Mouse (Mus musculus): ENCODE data around the gene Zfp13.
"Not testable (repeated sequence)": the region's sequence is repeated elsewhere in the genome, so short reads cannot be mapped to it uniquely, and the experiment has no call there.

The Zfp13 gene

DNA sequence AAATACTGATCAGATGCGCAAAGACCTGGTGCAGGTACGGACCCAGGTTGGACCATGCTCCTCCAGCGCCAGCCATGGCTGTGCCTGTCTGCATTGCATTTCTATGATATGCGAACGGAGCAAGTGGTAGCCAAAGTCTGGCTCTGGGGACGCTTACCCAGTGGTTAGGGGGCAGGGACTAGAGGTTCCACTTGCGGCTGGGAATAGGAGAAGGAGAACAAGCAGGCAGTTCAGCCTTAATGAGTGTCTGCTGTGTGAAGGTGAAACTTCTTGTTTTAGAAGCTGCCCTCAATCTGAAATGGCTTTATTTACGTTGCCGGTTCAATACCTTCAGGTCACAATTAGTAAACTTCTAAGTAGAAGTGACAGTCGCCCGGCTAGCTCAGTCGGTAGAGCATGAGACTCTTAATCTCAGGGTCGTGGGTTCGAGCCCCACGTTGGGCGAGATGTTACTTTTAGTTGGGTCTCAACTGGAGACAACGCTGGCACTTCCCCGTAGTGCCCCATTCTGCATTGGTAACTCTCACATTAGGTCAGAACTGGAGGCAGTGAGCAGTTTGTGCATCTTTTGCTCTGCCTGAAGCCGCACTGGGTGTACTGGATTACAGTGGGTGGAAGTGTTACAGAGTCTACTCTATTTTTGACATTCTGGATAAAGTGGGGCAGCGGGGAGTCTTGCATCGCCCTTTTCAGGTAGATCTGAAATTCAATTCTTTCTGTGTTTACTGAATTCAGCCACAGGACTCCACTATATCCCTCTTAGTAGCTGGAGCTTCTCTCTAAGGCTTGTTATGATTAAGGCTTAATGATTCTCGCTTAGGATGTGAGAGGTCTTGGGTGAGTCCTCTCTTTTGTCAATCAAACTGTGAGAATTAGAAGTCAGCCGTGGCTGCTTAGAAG, 65.4 kb downstream of the Zfp13 start:
- DNase-seq (ENCODE audit: low spot score) = not testable (repeated sequence)

DNA sequence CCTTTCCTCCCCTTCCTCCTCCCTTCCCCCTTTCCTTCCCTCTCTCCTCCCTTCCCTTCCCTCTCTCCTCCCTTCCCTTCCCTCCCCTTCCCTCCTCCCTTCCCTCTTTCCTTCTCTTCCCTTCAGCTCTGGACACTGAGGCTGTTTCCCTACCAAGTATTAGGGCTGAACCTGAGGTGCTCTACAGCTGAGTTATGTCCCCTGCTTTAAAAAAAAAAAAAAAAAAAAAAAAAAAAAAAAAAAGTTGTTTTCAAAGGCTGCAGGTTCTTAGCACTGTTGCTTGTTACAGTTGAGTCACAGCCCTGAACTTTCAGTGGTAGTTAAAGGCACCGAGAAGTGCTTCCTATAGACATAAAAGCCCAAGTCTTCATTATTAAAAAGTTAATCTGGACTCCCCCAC, 67.9 kb downstream of the Zfp13 start:
- DNase-seq (ENCODE audit: low spot score) = not testable (repeated sequence)
